Mouse (Mus musculus) CD4-positive helper T cell, adult 2 months (primary cell): ENCODE results near the gene Lmo4.

Experiments
- DNase-seq: peaks from one replicate; pipeline ENCODE4 v3.0.0-alpha.2; 2012; ENCODE audit warnings: low read depth, missing footprints, low spot score

Lmo4 gene

GRCm38 (mm10) chr3:144151001-144151400 lies 54.0 kb downstream of the Lmo4 start:
- DNase-seq = no peak

DNA sequence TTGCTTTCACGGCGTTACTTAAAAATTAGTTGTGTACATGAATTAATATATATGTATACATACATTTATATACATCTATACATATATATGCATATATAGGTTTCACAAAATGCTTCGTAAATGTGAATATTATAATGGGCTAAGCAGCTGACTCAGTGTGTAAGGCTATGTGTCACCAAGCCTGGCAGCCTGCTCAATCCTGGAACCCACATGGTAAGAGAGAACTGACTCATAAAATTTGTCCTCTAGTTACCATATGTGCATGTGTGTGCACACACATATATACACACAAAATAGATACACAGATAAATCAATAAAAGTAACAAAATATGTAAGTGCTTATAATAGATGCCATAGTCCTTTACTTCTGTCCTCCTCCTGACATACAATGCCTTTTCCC lies 56.8 kb downstream of the Lmo4 start:
- DNase-seq = no peak

DNA sequence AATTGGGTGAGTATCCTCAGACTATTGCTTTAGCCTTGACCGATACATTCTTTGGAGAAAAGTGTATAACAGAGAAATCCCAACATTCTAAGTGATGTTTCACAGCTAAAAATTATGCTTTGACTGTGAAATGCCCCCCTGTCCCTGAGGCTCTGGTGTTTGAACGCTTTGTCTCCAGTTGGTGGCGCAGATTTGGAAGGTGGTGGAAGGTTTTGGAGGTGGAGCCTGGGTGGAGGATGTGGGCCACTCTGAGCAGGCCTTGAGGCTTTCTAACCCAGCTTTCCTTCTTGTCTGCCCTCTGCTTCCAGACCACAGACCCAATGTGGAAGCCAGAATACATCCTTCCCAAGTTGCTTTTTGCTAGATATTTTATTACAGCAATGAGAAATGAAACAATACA lies 57.8 kb downstream of the Lmo4 start:
- DNase-seq = no peak

GRCm38 (mm10) chr3:144144066-144144465 lies 61.0 kb downstream of the Lmo4 start:
- no peak for DNase-seq

DNA sequence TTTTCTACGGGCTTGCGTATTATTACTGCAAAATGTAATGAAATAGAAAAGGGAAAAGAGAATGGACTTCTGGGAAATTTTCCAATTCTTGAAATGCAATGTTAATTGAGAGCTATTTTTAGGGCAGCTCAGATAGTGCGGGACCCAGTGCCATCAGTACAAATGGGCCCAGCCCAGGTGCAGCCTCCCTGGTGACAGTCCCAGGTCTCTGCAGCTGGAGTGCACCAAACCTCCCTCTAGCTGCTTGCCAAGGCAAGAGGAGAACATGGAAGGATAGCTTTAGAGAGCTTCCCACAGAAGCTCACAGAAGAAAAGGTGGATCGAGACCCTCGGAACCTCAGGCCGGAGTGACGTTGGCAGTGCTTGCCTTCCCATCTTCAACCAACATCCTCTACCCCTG lies 62.1 kb downstream of the Lmo4 start:
- DNase-seq = no peak

GRCm38 (mm10) chr3:144141786-144142185 lies 63.2 kb downstream of the Lmo4 start:
- no peak for DNase-seq

DNA sequence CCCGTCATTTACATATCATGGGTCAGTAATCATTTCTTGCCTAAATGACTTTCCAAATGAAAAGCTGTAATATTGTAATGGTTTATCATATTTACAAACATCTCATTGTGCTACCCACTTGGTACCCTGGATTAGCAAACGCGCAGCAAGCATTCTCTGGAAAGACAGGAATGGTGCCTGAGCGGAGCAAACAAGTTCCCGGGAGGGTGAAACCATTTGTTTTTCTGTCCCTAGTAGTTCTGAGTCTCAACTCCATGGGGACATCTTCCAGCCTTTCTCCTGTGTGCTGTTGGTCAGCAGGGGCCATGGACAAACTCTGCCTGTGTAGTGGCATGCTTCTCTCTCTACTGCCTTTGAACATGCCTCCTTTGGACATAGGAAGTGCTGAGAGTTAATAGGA lies 64.2 kb downstream of the Lmo4 start:
- DNase-seq = no peak

DNA sequence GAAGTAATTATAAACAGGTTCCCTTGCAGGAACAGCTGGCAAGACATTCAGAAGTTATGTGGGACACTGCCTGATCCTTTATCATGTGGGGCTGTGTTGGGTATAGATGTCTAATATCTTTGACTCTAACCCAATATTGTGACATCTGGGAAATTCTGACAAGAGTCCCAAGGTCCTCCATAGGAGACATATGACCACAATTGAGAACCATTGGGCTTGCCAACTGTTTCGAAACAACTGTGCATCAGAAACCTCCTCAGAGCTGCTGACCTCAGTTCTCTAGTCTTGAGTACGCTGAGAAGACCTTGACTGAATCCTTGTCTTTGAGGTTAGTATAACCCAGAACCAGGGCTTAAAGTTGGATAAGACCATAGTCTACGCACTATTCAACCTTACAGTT lies 66.4 kb downstream of the Lmo4 start:
- no peak for DNase-seq
